Mouse (Mus musculus) heart, adult 2 months (tissue): Measurements from ENCODE around the gene Eif4a1. TPM values are rescaled to one million over a fixed set of nuclear protein-coding genes. Genes with fewer than 3 reads are reported as not detected.

ENCODE experiments used
- DNase-seq, 2 experiments: peaks; one replicate each; pipeline ENCODE4 v3.0.0; 2021
- H3K27ac ChIP-seq: fragments of 200-600 bp; 2 replicates; pipeline ENCODE4 v1.8.1; 2022
- H3K27me3 ChIP-seq: fragments of 200-500 bp; 2 replicates; pipeline ENCODE4 v1.6.1; 2012; ENCODE audit warnings: mild to moderate bottlenecking, low read length, inconsistent platforms, mixed read lengths; ENCODE audit not compliant: control insufficient read depth, insufficient read depth
- H3K36me3 ChIP-seq: fragments of 200-500 bp; 2 replicates; pipeline ENCODE4 v1.6.1; 2012; ENCODE audit warnings: low read length, inconsistent platforms; ENCODE audit not compliant: control insufficient read depth, insufficient read depth
- H3K4me1 ChIP-seq: fragments of 200-500 bp; 2 replicates; pipeline ENCODE4 v1.6.1; 2011; ENCODE audit warnings: low read length; ENCODE audit not compliant: control insufficient read depth, insufficient read depth
- H3K4me3 ChIP-seq: fragments of 200-600 bp; 2 replicates; pipeline ENCODE4 v1.8.1; 2022
- H3K79me2 ChIP-seq: fragments of 200-500 bp; replicated peaks from 2 replicates; pipeline ENCODE4 v1.6.1; 2012; ENCODE audit warnings: mild to moderate bottlenecking, inconsistent platforms, low read length, moderate library complexity, mixed read lengths; ENCODE audit not compliant: control insufficient read depth, insufficient read depth
- H3K9ac ChIP-seq: fragments of 200-500 bp; 2 replicates; pipeline ENCODE4 v1.6.1; 2012; ENCODE audit warnings: low read depth, mild to moderate bottlenecking, control low read depth, inconsistent platforms, low read length, mixed read lengths
- CTCF ChIP-seq: fragments of 200-600 bp; IDR thresholded peaks from 2 replicates; pipeline ENCODE4 v1.8.1; 2022; ENCODE audit warnings: antibody characterized with exemption, mild to moderate bottlenecking, moderate library complexity
- EP300 ChIP-seq: fragments of 200-500 bp; IDR thresholded peaks from 2 replicates; pipeline ENCODE4 v1.6.1; 2011; ENCODE audit warnings: low read depth, low read length, control low read depth; ENCODE audit not compliant: insufficient read depth
- POLR2A ChIP-seq: fragments of 200-500 bp; IDR thresholded peaks from 2 replicates; pipeline ENCODE4 v1.6.1; 2011; ENCODE audit warnings: mild to moderate bottlenecking, low read depth, low read length, control low read depth; ENCODE audit not compliant: insufficient read depth
- WGBS: fragments of 180-500 bp; shearing (Covaris S2); methylation state at CpG from one replicate; pipeline ENCODE4 v1.1.7; 2018; 5-methylcytosine and 5-hydroxymethylcytosine counted together
- intact Hi-C: fragments of 180-260 bp; cut with DNase I; formaldehyde crosslinking; loops from one replicate; pipeline ENCODE4 v1.15.1; 2025
- polyA plus RNA-seq: library from polyadenylated mRNA; depleted of rRNA; stranded (reverse); fragments of >200 nt; gene quantifications from 2 replicates; pipeline ENCODE4 v1.2.3, GENCODE M21; 2012
- total RNA-seq, 2 experiments: library from RNA; stranded (reverse); gene quantifications; 2 replicates each; pipeline ENCODE4 v1.2.3; 2021

Eif4a1 gene
- total and polyA plus RNA-seq, 3 experiments, result 147 to 198 (median 173) TPM

DNA sequence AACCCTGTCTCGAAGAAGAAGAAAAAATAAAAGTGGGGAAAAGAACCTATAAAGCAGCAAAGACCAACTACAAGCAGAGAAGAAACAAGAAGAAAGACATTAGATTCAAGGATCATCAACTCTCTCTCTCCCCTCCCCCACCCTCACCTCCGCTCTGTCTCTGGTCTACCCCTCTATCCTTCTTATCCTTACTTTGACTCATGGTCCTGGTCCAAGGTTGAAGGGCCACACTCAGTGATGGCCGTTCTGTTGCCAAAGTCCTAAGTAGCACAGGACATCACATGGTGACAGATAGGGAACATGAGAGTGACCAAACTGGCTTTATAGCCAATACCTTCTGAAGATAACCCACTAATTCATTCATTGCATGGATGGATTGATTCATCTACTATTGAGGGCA is 25.2 kb upstream of the Eif4a1 start:
- no peaks in the 10 kb centered on the region for H3K27me3 ChIP-seq
- H3K79me2 ChIP-seq, result no peaks in the 10 kb centered on the region
- no peak overlapping the region for H3K9ac ChIP-seq
- no peak overlapping the region for H3K27ac ChIP-seq
- WGBS, result 76% methylated on average over 3 of the region's 3 CpGs
- TF ChIP-seq POLR2A (no peak), CTCF (no peak), EP300 (no peak)
- intact Hi-C loops, result no loop called here
- no peak for DNase-seq
- peaks cover 7% of the 10 kb centered on the region for H3K4me1 ChIP-seq
- no peaks in the 10 kb centered on the region for H3K36me3 ChIP-seq
- H3K4me3 ChIP-seq, result no peak overlapping the region

DNA sequence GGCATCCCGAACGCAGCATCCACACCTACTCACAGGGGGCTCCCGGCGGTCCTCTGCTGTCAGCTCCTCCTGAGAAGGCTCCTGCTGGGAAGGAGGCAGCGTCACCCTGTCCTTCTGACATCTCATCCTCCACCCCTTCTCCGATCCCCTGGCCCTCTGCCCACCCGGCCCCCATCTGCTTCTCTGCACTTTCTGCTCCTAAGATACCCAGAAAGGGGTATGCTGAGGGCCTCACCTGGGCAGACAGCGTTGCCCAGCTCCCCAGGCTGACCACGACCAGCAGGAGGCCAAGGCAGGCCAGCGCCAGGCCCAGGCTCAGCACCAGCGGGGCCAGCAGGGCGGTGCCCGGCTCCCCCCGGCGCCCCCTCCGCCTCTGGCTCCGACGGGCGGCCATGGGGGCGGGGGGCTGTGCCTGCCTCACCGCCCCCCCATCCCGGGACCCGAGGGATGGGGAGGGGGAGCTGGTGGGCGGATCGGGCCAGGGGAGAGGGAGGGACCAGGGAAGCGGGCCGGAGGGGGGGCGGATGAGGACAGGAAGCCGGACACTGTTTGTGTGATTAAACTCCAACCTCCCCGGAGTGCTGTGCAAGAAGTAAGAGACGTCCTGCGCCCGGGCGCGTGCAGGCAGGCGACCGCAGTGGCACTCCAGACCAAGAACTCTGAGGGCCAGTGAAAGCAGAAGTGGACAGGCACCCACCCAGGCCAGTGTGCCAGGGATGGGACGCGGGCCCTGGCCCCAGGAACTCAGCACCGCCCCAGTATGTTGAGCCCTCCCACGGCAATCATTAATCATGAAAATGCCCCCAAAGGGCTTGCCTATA is 23.3 kb upstream of the Eif4a1 start, which contains the start of the genes Tnfsf12 and Tnfsfm13:
Tnfsf12 (minus strand) TSS at position 489 of the 821 bp plus-strand sequence.
Tnfsfm13 (minus strand) TSS at position 738 of the 821 bp plus-strand sequence.
- no peaks in the 10 kb centered on the region for H3K27me3 ChIP-seq
- WGBS, result 5% methylated on average over 40 of the region's 41 CpGs
- DNase-seq, result peak; percentile 90
- TF ChIP-seq CTCF (peak; percentile 56), POLR2A (peak; percentile 89), EP300 (0 out of 2 replicates have a peak, but pooled peaks have one; percentile 51)
- H3K4me1 ChIP-seq, result peaks cover 7% of the 10 kb centered on the region
- H3K27ac ChIP-seq, result peak within 1 kb of the TSS; percentile 95
- H3K36me3 ChIP-seq, result no peaks in the 10 kb centered on the region
- H3K9ac ChIP-seq, result peak within 1 kb of the TSS; percentile 88
- H3K79me2 ChIP-seq, result no peaks in the 10 kb centered on the region
- intact Hi-C loops, result no loop called here
- H3K4me3 ChIP-seq, result peak within 1 kb of the TSS; percentile 72

GRCm38 (mm10) chr11:69695046-69695360 is 22.8 kb upstream of the Eif4a1 start:
- intact Hi-C loops, result no loop called here
- 27% methylated on average over 6 of the region's 6 CpGs for WGBS
- H3K27me3 ChIP-seq, result no peaks in the 10 kb centered on the region
- H3K27ac ChIP-seq, result peak overlapping the region; percentile 95
- no peaks in the 10 kb centered on the region for H3K79me2 ChIP-seq
- H3K36me3 ChIP-seq, result no peaks in the 10 kb centered on the region
- no peak for TF ChIP-seq CTCF
- TF ChIP-seq EP300, result no peak
- no peak for TF ChIP-seq POLR2A
- peaks cover 7% of the 10 kb centered on the region for H3K4me1 ChIP-seq
- peak overlapping the region; percentile 72 for H3K4me3 ChIP-seq
- no peak for DNase-seq
- peak overlapping the region; percentile 88 for H3K9ac ChIP-seq

DNA sequence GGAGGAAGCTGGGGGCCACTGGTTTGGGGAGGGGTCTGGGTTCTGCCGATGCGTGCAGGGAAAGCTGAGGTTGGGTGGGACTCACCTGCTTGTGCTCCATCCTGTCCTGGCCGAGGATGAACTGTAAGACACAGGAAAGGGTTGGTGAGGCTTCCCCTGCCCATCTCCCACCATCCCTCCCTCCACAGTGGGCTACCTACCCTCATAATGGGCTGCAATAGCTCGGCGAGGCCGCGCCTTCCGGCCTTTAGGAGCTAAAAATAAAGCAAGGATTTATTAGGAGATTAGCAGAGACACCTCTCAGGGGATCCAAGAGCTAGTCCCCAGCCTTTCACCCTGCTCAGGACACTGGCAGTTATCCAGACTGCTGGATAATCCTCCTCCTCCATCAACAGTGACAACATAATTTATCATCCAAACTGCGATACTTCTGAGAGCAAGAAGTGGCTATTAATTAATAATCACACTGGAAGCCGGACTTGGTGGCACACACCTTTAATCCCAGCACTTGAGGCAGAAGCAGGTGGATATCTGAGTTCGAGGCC is 21.3 kb upstream of the Eif4a1 start:
- Histone ChIP-seq H3K4me3 (no peak overlapping the region), H3K27ac (peak overlapping the region; percentile 23; the same call in 1 of the 2 replicates), H3K79me2 (no peaks in the 10 kb centered on the region), H3K9ac (no peak overlapping the region), H3K4me1 (peaks cover 9% of the 10 kb centered on the region), H3K36me3 (no peaks in the 10 kb centered on the region), H3K27me3 (no peaks in the 10 kb centered on the region)
- TF ChIP-seq CTCF (no peak), EP300 (no peak), POLR2A (no peak)
- DNase-seq, result no peak
- intact Hi-C loops, result no loop called here
- WGBS, result 41% methylated on average over 11 of the region's 11 CpGs

DNA sequence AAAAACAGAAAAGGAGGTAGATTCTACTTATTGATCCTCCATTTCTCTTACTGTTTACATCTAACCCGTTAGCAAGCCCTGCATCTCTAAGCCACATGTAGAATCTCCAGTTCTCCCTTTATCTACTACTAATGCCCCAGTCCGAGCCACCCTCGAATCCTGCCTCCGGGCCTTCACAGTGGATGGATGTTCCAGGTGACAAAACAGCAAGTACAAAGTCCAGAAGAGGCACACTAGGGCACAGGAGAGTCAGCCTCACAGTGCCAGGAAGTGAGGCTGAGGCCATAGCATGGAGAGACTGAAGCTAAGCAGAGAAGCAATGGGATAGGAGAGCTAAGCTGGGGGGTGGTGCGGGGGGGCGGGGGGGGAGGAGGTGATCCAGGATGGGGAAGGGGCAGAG is 20.6 kb upstream of the Eif4a1 start:
- H3K4me3 ChIP-seq, result no peak overlapping the region
- H3K4me1 ChIP-seq, result peaks cover 9% of the 10 kb centered on the region
- no peak for DNase-seq
- TF ChIP-seq POLR2A, result no peak
- TF ChIP-seq CTCF, result no peak
- TF ChIP-seq EP300, result no peak
- H3K9ac ChIP-seq, result no peak overlapping the region
- no peaks in the 10 kb centered on the region for H3K79me2 ChIP-seq
- no peaks in the 10 kb centered on the region for H3K27me3 ChIP-seq
- 77% methylated on average over 6 of the region's 6 CpGs for WGBS
- intact Hi-C loops, result no loop called here
- H3K36me3 ChIP-seq, result no peaks in the 10 kb centered on the region
- H3K27ac ChIP-seq, result 0 out of 2 replicates have a peak overlapping the region, but pooled peaks have one; percentile 20
